Mouse (Mus musculus) C2C12 (cell line): ENCODE data around the gene Faah.

Source experiments
- CTCF ChIP-seq: IDR thresholded peaks from one replicate; pipeline ENCODE4 v1.5.1; 2011; ENCODE audit not compliant: control insufficient read depth, insufficient read depth, insufficient read length
- USF1 ChIP-seq: IDR thresholded peaks from one replicate; pipeline ENCODE4 v1.6.1; 2011; ENCODE audit warnings: low read depth, mild to moderate bottlenecking, control low read depth, moderate library complexity

GRCm38 (mm10) chr4:116016862-116017299, 845 bp downstream of the Faah start:
- TF ChIP-seq USF1 (no peak), CTCF (no peak)
